Comparison of ENCODE assay signal across 20 mouse cellular contexts in the genomic region with DNA sequence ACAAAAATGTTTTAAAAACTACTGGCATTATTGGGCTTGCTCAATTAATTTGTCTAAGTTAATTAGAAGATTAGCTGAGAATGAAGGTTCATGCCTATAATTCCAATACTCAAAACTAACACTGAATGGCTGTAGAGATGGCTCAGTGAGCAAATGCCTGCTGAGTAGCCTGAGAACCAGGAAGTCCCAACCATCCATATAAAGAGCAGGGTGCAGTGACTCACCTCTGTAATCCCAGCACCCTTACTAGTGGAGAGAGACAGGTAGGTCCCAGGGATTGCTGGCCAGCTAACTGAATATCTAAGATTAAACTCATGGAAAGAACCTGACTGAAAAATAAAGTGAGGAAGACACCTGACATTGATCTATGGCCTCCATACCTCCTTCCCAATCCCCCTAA.
"Had no signal": no experiment of that assay in that cellular context is flagged by ENCODE, and none has a peak within 500 bp of the region (broad histone marks: within the 10 kb centered on the region; RNA-seq: fewer than 3 reads in every experiment).

No protein-coding gene starts in this region.

- H3K4me2 ChIP-seq: heart, embryonic 11.5 days; heart, embryonic 13.5 days; heart, embryonic 15.5 days; hindbrain, embryonic 13.5 days; hindbrain, embryonic 15.5 days; limb, embryonic 12.5 days; liver, embryonic 11.5 days; liver, embryonic 13.5 days; liver, embryonic 15.5 days had no signal

- H3K27me3 ChIP-seq: heart, embryonic 13.5 days; heart, embryonic 15.5 days; hindbrain, embryonic 13.5 days; hindbrain, embryonic 15.5 days; limb, embryonic 12.5 days; liver, embryonic 13.5 days; liver, embryonic 15.5 days had no signal

- ATAC-seq: hindbrain, postnatal 0 days; liver, postnatal 0 days had no signal

- H3K4me3 ChIP-seq: heart, adult 2 months; heart, embryonic 13.5 days; heart, embryonic 15.5 days; hindbrain, embryonic 13.5 days; hindbrain, embryonic 15.5 days; layer of hippocampus, adult 2 months; left cerebral cortex, adult 2 months; limb, embryonic 10.5 days; limb, embryonic 12.5 days; liver, embryonic 13.5 days; liver, embryonic 15.5 days had no signal

- H3K9me3 ChIP-seq: heart, embryonic 13.5 days; heart, embryonic 15.5 days; hindbrain, embryonic 13.5 days; hindbrain, embryonic 15.5 days; limb, embryonic 10.5 days; limb, embryonic 12.5 days; liver, embryonic 13.5 days; liver, embryonic 15.5 days had no signal

- H3K9ac ChIP-seq: heart, embryonic 13.5 days; heart, embryonic 15.5 days; hindbrain, embryonic 13.5 days; hindbrain, embryonic 15.5 days; limb, embryonic 12.5 days; liver, embryonic 13.5 days; liver, embryonic 15.5 days; liver, postnatal 0 days had no signal

- DNase-seq: gastrocnemius, postnatal 10 days; heart, adult 11 months; heart, adult 2 months; heart, postnatal 14 days; heart, postnatal 36 days; liver; liver, embryonic 13.5 days; liver, postnatal 0 days had no signal

- H3K27ac ChIP-seq: heart, adult 2 months; heart, embryonic 13.5 days; heart, embryonic 15.5 days; hindbrain, embryonic 13.5 days; hindbrain, embryonic 15.5 days; hindbrain, postnatal 0 days; layer of hippocampus, adult 2 months; left cerebral cortex, adult 2 months; limb, embryonic 10.5 days; limb, embryonic 12.5 days; liver, embryonic 13.5 days; liver, embryonic 15.5 days had no signal

- H3K4me1 ChIP-seq: heart, embryonic 13.5 days; heart, embryonic 15.5 days; hindbrain, embryonic 13.5 days; hindbrain, embryonic 15.5 days; limb, embryonic 10.5 days; limb, embryonic 12.5 days; liver, embryonic 13.5 days; liver, embryonic 15.5 days had no signal
